Mouse (Mus musculus): ENCODE results near the gene Fignl1. TPM values are rescaled to one million over a fixed set of nuclear protein-coding genes. Genes with fewer than 3 reads are reported as not detected.

Gene Fignl1
- polyA plus RNA-seq, 1 experiment: 0.28 TPM

GRCm38 (mm10) chr11:11776822-11777174, 32.0 kb downstream of the Fignl1 start:
- TF ChIP-seq POLR2A (IDR thresholded peaks at IDR 0.05; ENCODE audit: low read depth, low read length) (no peak), CTCF (conservative IDR thresholded peaks at IDR 0.05; ENCODE audit: insufficient read depth, insufficient read length, low read depth, low read length) (no peak)
- H3K27ac ChIP-seq (ENCODE audit: insufficient read depth, low read depth, low read length): no peak overlapping the region
- H3K4me1 ChIP-seq (ENCODE audit: control insufficient read depth, insufficient read depth, low read length): no peaks in the 10 kb centered on the region
- WGBS: 79% methylated on average over 7 of the region's 7 CpGs
- no peak for DNase-seq
- no peak overlapping the region for H3K4me3 ChIP-seq (ENCODE audit: insufficient read depth, low read depth, low read length)
- no peaks in the 10 kb centered on the region for H3K27me3 ChIP-seq (replicated peaks; ENCODE audit: control insufficient read depth, insufficient read depth, low read length)
- H3K36me3 ChIP-seq (ENCODE audit: control insufficient read depth, insufficient read depth, low read length): no peaks in the 10 kb centered on the region

GRCm38 (mm10) chr11:11776071-11776821, 32.5 kb downstream of the Fignl1 start:
- Histone ChIP-seq H3K27ac (ENCODE audit: insufficient read depth, low read depth, low read length) (no peak overlapping the region), H3K4me1 (ENCODE audit: control insufficient read depth, insufficient read depth, low read length) (no peaks in the 10 kb centered on the region), H3K36me3 (ENCODE audit: control insufficient read depth, insufficient read depth, low read length) (no peaks in the 10 kb centered on the region), H3K4me3 (ENCODE audit: insufficient read depth, low read depth, low read length) (no peak overlapping the region), H3K27me3 (replicated peaks; ENCODE audit: control insufficient read depth, insufficient read depth, low read length) (no peaks in the 10 kb centered on the region)
- TF ChIP-seq CTCF (conservative IDR thresholded peaks at IDR 0.05; ENCODE audit: insufficient read depth, insufficient read length, low read depth, low read length) (no peak), POLR2A (IDR thresholded peaks at IDR 0.05; ENCODE audit: low read depth, low read length) (no peak)
- WGBS: 71% methylated on average over 4 of the region's 4 CpGs
- DNase-seq: no peak

GRCm38 (mm10) chr11:11774893-11775292, 33.9 kb downstream of the Fignl1 start:
- Histone ChIP-seq H3K36me3 (ENCODE audit: control insufficient read depth, insufficient read depth, low read length) (no peaks in the 10 kb centered on the region), H3K4me1 (ENCODE audit: control insufficient read depth, insufficient read depth, low read length) (no peaks in the 10 kb centered on the region), H3K27ac (ENCODE audit: insufficient read depth, low read depth, low read length) (no peak overlapping the region), H3K4me3 (ENCODE audit: insufficient read depth, low read depth, low read length) (no peak overlapping the region), H3K27me3 (replicated peaks; ENCODE audit: control insufficient read depth, insufficient read depth, low read length) (no peaks in the 10 kb centered on the region)
- DNase-seq: no peak
- no peak for TF ChIP-seq CTCF (conservative IDR thresholded peaks at IDR 0.05; ENCODE audit: insufficient read depth, insufficient read length, low read depth, low read length)
- TF ChIP-seq POLR2A (IDR thresholded peaks at IDR 0.05; ENCODE audit: low read depth, low read length): no peak
- WGBS: 88% methylated on average over 5 of the region's 5 CpGs

GRCm38 (mm10) chr11:11774384-11774783, 34.4 kb downstream of the Fignl1 start:
- 89% methylated on average over 4 of the region's 4 CpGs for WGBS
- DNase-seq: no peak
- TF ChIP-seq POLR2A (IDR thresholded peaks at IDR 0.05; ENCODE audit: low read depth, low read length) (no peak), CTCF (conservative IDR thresholded peaks at IDR 0.05; ENCODE audit: insufficient read depth, insufficient read length, low read depth, low read length) (no peak)

GRCm38 (mm10) chr11:11772196-11772595, 36.6 kb downstream of the Fignl1 start:
- 95% methylated on average over 4 of the region's 4 CpGs for WGBS
- no peaks in the 10 kb centered on the region for H3K27me3 ChIP-seq (replicated peaks; ENCODE audit: control insufficient read depth, insufficient read depth, low read length)
- no peak for DNase-seq
- H3K4me1 ChIP-seq (ENCODE audit: control insufficient read depth, insufficient read depth, low read length): no peaks in the 10 kb centered on the region
- H3K36me3 ChIP-seq (ENCODE audit: control insufficient read depth, insufficient read depth, low read length): no peaks in the 10 kb centered on the region
- TF ChIP-seq CTCF (conservative IDR thresholded peaks at IDR 0.05; ENCODE audit: insufficient read depth, insufficient read length, low read depth, low read length) (no peak), POLR2A (IDR thresholded peaks at IDR 0.05; ENCODE audit: low read depth, low read length) (no peak)
- H3K4me3 ChIP-seq (ENCODE audit: insufficient read depth, low read depth, low read length): no peak overlapping the region
- H3K27ac ChIP-seq (ENCODE audit: insufficient read depth, low read depth, low read length): no peak overlapping the region

More at GRCm38 (mm10) chr11:11774384-11774783, 34.4 kb downstream of the Fignl1 start:
- H3K36me3 ChIP-seq (ENCODE audit: control insufficient read depth, insufficient read depth, low read length): no peaks in the 10 kb centered on the region
- H3K27ac ChIP-seq (ENCODE audit: insufficient read depth, low read depth, low read length): no peak overlapping the region
- no peak overlapping the region for H3K4me3 ChIP-seq (ENCODE audit: insufficient read depth, low read depth, low read length)
- no peaks in the 10 kb centered on the region for H3K4me1 ChIP-seq (ENCODE audit: control insufficient read depth, insufficient read depth, low read length)
- no peaks in the 10 kb centered on the region for H3K27me3 ChIP-seq (replicated peaks; ENCODE audit: control insufficient read depth, insufficient read depth, low read length)

- WGBS: 87% methylated on average over 3 of the region's 3 CpGs
- H3K4me3 ChIP-seq (ENCODE audit: insufficient read depth, low read depth, low read length): no peak overlapping the region
- no peak overlapping the region for H3K27ac ChIP-seq (ENCODE audit: insufficient read depth, low read depth, low read length)
- no peaks in the 10 kb centered on the region for H3K27me3 ChIP-seq (replicated peaks; ENCODE audit: control insufficient read depth, insufficient read depth, low read length)
- no peaks in the 10 kb centered on the region for H3K4me1 ChIP-seq (ENCODE audit: control insufficient read depth, insufficient read depth, low read length)
- no peaks in the 10 kb centered on the region for H3K36me3 ChIP-seq (ENCODE audit: control insufficient read depth, insufficient read depth, low read length)
- DNase-seq: no peak
- TF ChIP-seq CTCF (conservative IDR thresholded peaks at IDR 0.05; ENCODE audit: insufficient read depth, insufficient read length, low read depth, low read length) (no peak), POLR2A (IDR thresholded peaks at IDR 0.05; ENCODE audit: low read depth, low read length) (no peak)
Observed at GRCm38 (mm10) chr11:11770691-11771090, 38.1 kb downstream of the Fignl1 start.

- 94% methylated on average over 20 of the region's 20 CpGs for WGBS
- Histone ChIP-seq H3K27me3 (replicated peaks; ENCODE audit: control insufficient read depth, insufficient read depth, low read length) (no peaks in the 10 kb centered on the region), H3K27ac (ENCODE audit: insufficient read depth, low read depth, low read length) (no peak overlapping the region), H3K4me3 (ENCODE audit: insufficient read depth, low read depth, low read length) (no peak overlapping the region), H3K4me1 (ENCODE audit: control insufficient read depth, insufficient read depth, low read length) (no peaks in the 10 kb centered on the region), H3K36me3 (ENCODE audit: control insufficient read depth, insufficient read depth, low read length) (no peaks in the 10 kb centered on the region)
- TF ChIP-seq CTCF (conservative IDR thresholded peaks at IDR 0.05; ENCODE audit: insufficient read depth, insufficient read length, low read depth, low read length) (no peak), POLR2A (IDR thresholded peaks at IDR 0.05; ENCODE audit: low read depth, low read length) (no peak)
- DNase-seq: no peak
Observed at GRCm38 (mm10) chr11:11769281-11769680, 39.5 kb downstream of the Fignl1 start.
